Mouse (Mus musculus) urinary bladder, postnatal 10 days (tissue): ENCODE data around the gene Phf21b.

ENCODE experiments used
- DNase-seq: peaks from one replicate; pipeline ENCODE4 v3.0.0; 2022; ENCODE audit warnings: low spot score

Phf21b gene

DNA sequence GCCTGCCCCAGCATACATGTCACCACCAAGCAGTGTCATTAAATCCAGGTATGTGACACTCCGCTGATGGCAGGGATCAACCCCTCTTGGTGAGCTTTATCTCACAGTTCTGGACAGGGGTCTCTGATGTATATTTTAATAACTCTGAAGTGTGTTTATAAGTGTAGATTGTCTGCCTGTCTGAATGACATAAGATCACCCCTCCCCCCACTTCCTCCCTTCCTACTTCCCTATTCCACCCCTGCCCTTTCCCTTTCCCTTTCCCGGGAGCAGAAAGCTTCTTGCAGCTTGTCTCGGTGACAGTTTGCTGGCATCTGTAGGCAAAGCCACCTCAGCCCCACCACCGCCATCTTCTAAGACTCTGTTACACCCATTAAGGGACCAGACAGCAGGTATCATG lies 11.0 kb downstream of the Phf21b start:
- DNase-seq: no peak

DNA sequence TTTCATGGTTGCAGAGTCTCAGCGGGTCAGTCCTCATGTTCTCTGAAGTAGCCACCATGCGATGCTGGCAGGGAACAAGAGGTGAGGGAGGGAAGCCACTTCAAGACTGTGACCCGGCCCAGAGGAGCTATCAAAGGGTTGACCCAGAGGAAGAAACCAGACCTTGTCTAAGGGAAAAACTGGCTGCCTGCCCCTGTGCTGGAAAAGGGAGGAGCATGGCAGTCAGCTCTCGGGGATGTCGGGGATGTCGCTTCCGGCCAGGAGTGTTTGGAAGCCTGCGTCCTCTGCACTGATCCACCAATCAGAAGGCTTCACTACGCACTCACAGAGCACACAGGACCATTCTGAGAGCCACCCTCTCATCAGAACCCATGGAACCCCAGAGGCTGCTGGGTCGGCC lies 12.8 kb downstream of the Phf21b start:
- no peak for DNase-seq

DNA sequence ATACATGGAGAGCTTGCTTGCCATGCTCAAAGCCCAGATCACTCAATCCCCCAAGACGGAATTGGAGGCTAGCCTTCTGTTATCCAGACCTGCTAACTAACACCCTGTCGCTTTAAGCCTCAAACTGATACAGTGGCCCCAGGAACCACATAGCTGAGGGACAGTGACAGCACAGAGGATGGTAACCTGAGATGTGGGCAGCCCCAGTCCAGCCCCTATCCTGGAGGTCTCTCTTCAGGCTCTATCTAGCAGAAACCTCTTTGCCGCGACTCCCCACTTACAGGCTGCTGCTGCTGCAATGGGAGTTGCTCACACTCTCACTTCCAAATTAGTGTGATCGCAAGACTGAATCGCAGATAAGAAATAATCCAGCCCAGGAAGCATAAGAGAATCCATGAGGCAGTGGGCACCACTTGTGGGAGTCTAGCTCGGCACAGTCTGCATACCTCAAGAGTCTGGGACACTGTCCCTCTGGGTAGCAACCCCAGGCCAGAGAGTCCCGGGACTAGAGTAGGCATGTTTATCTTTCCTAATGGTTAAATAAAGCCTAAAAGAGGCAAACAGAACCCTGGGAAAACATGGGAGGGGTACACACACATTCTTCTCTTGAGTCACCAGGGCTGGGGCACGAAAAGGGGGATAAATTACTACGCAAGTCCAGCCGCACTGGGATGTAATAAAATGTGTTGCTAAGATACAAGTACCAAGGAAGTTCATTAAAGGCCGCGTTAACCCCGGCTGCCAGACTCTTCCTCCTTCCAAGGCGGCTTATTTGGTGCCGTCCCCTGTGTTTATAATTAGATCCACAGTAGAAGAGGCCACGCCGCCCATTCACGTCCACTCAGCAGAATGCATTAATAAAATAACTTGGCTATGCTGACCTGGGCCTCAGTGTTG lies 13.7 kb downstream of the Phf21b start:
- DNase-seq: no peak

- no peak for DNase-seq
These were observed 15.3 kb downstream of the Phf21b start for GRCm38 (mm10) chr15:84840560-84840959.

DNA sequence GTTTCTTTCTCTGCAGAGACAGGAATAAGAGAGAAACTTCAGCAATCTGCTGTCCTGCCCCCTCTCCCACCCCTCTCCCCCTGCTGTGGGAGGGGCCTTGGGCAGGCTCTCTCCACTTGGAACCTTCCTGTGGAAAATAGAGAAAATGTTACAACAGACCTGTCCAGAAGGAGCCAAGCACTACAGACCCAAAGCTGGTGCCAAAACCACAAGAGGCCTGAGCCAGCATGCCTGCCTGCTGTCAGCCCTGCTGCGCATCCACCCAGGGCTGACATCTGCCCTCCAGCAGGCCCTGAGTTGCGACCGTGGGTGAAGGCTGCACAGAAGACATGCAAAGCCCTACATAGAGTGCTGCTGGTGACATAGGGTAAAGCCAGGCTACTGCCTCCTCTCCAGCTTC lies 16.3 kb downstream of the Phf21b start:
- no peak for DNase-seq

GRCm38 (mm10) chr15:84837896-84838295 lies 18.0 kb downstream of the Phf21b start:
- DNase-seq: no peak

- DNase-seq: peak; percentile 67
These were observed 26.4 kb downstream of the Phf21b start for GRCm38 (mm10) chr15:84829416-84829815.

- DNase-seq: no peak
These were observed 27.2 kb downstream of the Phf21b start for GRCm38 (mm10) chr15:84828603-84829002.

GRCm38 (mm10) chr15:84823086-84823485 lies 32.8 kb downstream of the Phf21b start:
- DNase-seq: no peak

GRCm38 (mm10) chr15:84820811-84821210 lies 35.0 kb downstream of the Phf21b start:
- DNase-seq: no peak

DNA sequence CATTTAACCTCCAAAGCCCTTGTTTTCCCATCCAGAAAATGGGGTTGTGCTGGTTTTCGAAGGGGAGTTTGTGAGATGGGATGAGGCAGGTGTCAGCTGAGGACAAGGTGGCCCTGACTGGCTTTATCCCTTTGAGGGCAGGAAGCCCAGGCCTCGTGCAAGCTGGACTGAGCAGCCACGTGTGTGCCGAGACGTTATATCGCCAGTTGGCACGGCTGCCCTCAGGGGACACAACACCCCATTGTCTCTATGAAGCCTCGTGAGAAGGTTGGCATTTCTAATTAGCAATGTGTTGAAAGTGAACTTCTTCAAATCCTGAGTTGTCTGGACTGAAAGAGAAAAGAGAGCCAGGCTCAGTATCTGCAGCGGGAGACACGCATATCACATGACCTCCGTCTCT lies 37.6 kb downstream of the Phf21b start:
- DNase-seq: no peak

- no peak for DNase-seq
These were observed 38.3 kb downstream of the Phf21b start for GRCm38 (mm10) chr15:84817589-84817988.

DNA sequence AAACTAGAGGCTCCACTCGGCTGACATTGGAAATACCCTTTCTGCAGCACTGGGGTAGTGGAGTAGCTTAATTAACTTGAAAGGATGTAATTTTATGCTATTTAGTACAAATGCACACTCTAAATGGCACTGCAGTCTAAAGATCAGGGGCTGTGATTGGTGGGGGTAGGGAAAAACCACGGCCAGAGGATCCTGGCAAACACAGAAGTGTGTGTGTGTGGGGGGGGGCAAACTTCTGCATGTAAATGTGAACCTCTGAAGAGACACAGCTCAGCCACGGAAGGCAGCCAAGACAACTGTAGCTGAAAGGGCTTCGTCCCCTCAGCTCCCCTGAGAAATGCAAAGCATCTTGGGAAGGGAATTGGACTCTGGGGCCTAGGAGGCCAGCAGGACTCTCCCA lies 40.7 kb downstream of the Phf21b start:
- no peak for DNase-seq

- DNase-seq: no peak
These were observed 43.0 kb downstream of the Phf21b start for GRCm38 (mm10) chr15:84812831-84813357.

- no peak for DNase-seq
These were observed 44.7 kb downstream of the Phf21b start for GRCm38 (mm10) chr15:84811126-84811525.

GRCm38 (mm10) chr15:84809275-84809952 lies 46.4 kb downstream of the Phf21b start:
- DNase-seq: no peak

DNA sequence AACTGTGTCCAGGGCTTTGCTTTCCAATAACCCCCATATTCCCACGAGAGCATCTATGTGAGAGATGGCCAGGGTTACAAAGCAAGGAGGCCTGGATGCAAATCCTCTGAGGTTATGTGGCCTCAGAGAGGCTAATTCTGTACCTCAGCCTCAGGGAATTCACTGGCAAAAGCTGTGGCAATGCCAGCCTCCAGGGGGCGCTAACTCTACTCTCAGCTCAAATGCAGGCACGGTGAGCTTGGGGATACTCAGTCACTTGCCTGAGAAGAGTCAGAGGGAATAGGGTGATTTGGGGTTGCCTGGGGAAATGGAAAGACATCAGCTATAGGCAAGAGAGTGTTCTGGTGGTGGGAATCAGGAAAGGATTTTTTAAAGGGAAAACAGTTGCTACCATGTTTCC lies 52.2 kb downstream of the Phf21b start:
- DNase-seq: no peak

DNA sequence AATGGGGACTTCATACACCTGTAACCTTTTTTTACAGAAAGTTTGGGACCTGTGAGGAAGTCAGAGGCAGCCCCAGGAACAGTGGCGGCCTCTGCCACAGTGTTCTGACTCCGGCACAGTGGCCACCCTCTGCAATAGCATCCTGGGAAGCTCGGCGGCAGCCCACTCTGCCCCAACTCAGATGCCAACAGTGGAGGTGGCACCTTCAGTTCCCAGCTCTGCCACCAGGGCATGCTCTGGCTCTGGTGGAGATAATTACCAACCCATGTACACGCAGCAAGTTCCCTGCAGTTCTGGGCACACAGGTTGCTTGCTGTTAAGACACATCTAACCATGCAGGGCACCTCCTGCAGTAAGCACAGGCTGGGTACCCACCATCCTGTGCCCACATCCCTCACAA lies 55.7 kb downstream of the Phf21b start:
- no peak for DNase-seq

GRCm38 (mm10) chr15:84793649-84794048 lies 62.2 kb downstream of the Phf21b start:
- no peak for DNase-seq

- no peak for DNase-seq
These were observed 68.7 kb downstream of the Phf21b start for GRCm38 (mm10) chr15:84787161-84787560.

DNA sequence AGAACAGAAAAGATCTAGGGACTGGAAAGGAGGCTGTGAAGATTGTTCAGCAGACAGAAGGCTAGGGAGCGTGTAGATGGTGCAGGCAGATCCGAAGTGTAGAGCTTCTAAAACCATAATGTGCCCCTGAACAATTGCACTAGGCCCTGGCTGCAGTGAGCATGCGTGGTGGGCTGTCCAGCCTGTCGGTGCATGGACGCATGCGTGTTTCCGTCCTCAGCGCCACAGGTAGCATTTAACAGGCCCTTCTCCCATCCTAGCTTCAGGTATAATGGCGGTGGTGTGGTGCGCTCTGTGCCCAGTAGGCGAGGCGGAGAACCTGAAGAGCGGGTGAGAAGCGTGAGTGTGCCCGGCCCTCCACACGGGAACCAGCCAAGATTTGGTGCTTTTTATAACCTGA lies 71.0 kb downstream of the Phf21b start:
- DNase-seq: no peak

DNA sequence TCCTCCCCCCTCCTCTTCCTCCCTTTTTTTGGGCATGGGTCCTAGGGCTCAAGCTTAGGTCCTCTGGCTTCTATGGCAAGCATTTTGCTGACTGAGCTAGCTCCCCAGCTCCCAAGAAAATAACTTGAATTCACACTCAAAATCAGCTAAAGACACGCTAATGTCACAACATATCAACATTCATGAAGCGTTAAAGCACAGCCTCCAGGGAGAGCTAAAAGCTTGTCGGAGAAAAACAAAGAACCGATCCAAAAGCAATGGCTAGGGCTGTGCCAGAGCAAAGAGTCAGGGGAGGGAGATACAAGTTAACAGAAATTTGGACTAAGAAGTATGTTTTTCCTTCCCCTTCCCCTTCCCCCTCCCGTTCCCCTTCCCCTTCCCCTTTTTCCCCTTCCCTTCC lies 77.3 kb downstream of the Phf21b start:
- no peak for DNase-seq
